Mouse (Mus musculus): ENCODE measurements around the gene Misp. TPM values are rescaled to one million over a fixed set of nuclear protein-coding genes. Genes with fewer than 3 reads are reported as not detected.
A peak's percentile ranks its signal among the peaks of the same experiment; 100 is the strongest.

Misp gene
- polyA plus RNA-seq, 1 experiment from 2014 or later = 0.39 TPM

DNA sequence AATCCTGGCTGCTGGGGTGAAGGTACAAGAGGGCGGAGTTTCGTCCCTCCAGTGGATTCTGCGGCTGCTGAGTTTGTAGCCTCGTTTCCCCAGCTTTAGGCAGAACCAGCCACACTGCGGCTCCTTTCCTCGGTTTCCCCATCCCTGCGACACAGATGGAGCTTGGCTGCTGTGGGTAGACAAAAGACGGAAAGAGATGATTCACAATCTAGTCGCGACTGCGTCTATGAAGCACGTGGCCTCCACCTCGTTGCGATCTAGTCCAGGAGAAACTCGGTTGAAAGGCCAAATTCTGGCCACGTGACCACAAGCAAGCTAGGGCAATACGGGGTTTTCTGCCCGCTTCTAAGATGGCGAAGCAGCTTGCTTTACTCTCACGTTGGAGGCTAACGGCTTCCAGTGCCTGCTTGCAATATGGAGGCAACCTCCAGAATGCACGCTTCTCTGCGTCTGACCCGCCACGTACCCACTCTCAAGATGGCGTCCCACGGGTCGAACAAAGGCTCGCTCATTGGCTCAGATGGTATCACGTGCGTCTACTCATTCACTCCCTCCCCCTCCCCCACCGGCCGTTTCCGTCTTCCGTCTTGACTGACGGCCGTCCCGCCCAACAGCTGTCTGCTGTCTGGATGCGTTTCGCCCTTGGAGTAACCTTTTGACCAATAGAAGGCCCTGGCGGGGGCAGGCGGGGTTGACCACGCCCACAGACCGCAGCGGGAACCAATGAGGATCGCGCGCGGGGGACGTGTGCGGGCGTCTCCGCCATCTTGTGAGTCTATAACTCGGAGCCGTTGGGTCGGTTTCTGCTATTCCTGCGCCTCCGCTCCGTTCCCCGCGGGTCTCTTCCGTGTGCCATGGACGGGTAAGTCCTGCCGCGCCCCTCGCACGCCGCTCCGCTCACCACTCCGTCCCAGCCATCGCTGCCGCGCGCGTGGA is 33.3 kb downstream of the Misp start, which contains the start of gene Ptbp1:
TSS of gene Ptbp1 (plus strand) at position 568 of the 936 bp plus-strand sequence.
- peaks cover 31% of the 10 kb centered on the region for H3K4me1 ChIP-seq (ENCODE audit: control insufficient read depth, insufficient read depth, low read length)
- no peaks in the 10 kb centered on the region for H3K9me3 ChIP-seq (replicated peaks; ENCODE audit: control insufficient read depth, low read length)
- H3K27me3 ChIP-seq (ENCODE audit: control insufficient read depth, insufficient read depth, low read length) = no peaks in the 10 kb centered on the region
- no peaks in the 10 kb centered on the region; the same call in 1 of the 2 replicates for H3K36me3 ChIP-seq (replicated peaks; ENCODE audit: control insufficient read depth, insufficient read depth, low read depth, low read length)
- WGBS = under 1% methylated on average over 75 of the region's 75 CpGs
- peak within 1 kb of the TSS; percentile 100 for H3K4me3 ChIP-seq (ENCODE audit: low read depth, low read length)
- peak within 1 kb of the TSS; percentile 99 for H3K4me2 ChIP-seq (ENCODE audit: low read depth, low read length)
- peak within 1 kb of the TSS; percentile 100 for H3K27ac ChIP-seq (replicated peaks; ENCODE audit: low read depth, low read length)
- peak; percentile 92 for ATAC-seq (replicated peaks; ENCODE audit: insufficient number of reproducible peaks, low FRiP score, low TSS enrichment, low read depth)
- peak within 1 kb of the TSS; percentile 99 for H3K9ac ChIP-seq (replicated peaks; ENCODE audit: low read length)
- DNase-seq (ENCODE audit: low spot score) = peak; percentile 100

DNA sequence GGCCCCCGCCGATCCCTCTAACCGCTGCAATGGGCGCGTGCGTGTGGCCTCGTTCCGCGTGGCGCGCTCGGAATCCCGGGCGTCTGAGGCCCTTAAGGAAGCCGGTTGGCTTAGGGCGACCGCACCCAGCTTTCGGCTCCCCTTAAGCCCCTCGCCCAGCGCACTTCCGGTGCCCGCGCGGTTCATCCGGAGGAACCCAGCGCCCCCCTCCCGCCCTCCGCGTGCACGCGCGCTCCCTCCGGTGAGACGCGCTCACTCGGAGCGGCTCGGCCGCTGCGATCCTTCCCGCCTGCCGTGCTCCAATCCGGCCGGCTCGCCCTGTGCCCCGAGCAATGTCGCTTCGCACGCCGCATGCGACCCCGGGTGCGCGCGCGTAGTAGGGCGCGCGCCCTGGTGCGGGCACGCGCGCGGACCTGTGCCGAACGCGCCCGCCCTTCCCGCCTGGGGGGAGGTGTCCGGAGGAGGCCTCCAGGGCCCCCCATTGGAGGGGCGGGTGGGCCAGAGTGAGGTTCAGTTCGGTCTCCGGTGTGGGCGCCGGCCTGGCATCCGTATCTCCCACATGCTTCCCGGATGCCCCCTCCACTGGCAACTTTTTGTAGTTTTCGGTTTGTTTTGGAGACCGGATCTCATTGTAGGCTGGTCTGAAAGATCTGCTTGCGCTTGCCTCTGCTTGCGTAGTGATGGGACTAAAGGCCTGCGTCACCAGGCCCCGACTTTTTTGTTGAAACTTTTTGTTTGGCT is 34.2 kb downstream of the Misp start:
- Histone ChIP-seq H3K4me1 (ENCODE audit: control insufficient read depth, insufficient read depth, low read length) (peaks cover 31% of the 10 kb centered on the region), H3K9ac (replicated peaks; ENCODE audit: low read length) (peak overlapping the region; percentile 99), H3K27me3 (ENCODE audit: control insufficient read depth, insufficient read depth, low read length) (no peaks in the 10 kb centered on the region), H3K27ac (replicated peaks; ENCODE audit: low read depth, low read length) (peak overlapping the region; percentile 100), H3K9me3 (replicated peaks; ENCODE audit: control insufficient read depth, low read length) (no peaks in the 10 kb centered on the region), H3K4me3 (ENCODE audit: low read depth, low read length) (peak overlapping the region; percentile 100), H3K4me2 (ENCODE audit: low read depth, low read length) (peak overlapping the region; percentile 99), H3K36me3 (replicated peaks; ENCODE audit: control insufficient read depth, insufficient read depth, low read depth, low read length) (peaks cover 3% of the 10 kb centered on the region)
- under 1% methylated on average over 77 of the region's 83 CpGs for WGBS
- peak; percentile 17 for ATAC-seq (replicated peaks; ENCODE audit: insufficient number of reproducible peaks, low FRiP score, low TSS enrichment, low read depth)
- peak; percentile 84 for DNase-seq (ENCODE audit: low spot score)

- no peaks in the 10 kb centered on the region for H3K9me3 ChIP-seq (replicated peaks; ENCODE audit: control insufficient read depth, low read length)
- no peak overlapping the region for H3K27ac ChIP-seq (replicated peaks; ENCODE audit: low read depth, low read length)
- H3K36me3 ChIP-seq (replicated peaks; ENCODE audit: control insufficient read depth, insufficient read depth, low read depth, low read length) = peaks cover 10% of the 10 kb centered on the region
- DNase-seq (ENCODE audit: low spot score) (no peak), ATAC-seq (replicated peaks; ENCODE audit: insufficient number of reproducible peaks, low FRiP score, low TSS enrichment, low read depth) (no peak)
- peak overlapping the region; percentile 99 for H3K4me2 ChIP-seq (ENCODE audit: low read depth, low read length)
- peak overlapping the region; percentile 100 for H3K4me3 ChIP-seq (ENCODE audit: low read depth, low read length)
- 5% methylated on average over 10 of the region's 10 CpGs for WGBS
- peak overlapping the region; percentile 99 for H3K9ac ChIP-seq (replicated peaks; ENCODE audit: low read length)
- H3K27me3 ChIP-seq (ENCODE audit: control insufficient read depth, insufficient read depth, low read length) = no peaks in the 10 kb centered on the region
- peaks cover 31% of the 10 kb centered on the region for H3K4me1 ChIP-seq (ENCODE audit: control insufficient read depth, insufficient read depth, low read length)
Observed at GRCm38 (mm10) chr10:79855558-79856184, 34.9 kb downstream of the Misp start.

- Histone ChIP-seq H3K4me1 (ENCODE audit: control insufficient read depth, insufficient read depth, low read length) (peaks cover 31% of the 10 kb centered on the region), H3K4me2 (ENCODE audit: low read depth, low read length) (peak overlapping the region; percentile 99), H3K27me3 (ENCODE audit: control insufficient read depth, insufficient read depth, low read length) (no peaks in the 10 kb centered on the region), H3K4me3 (ENCODE audit: low read depth, low read length) (peak overlapping the region; percentile 100), H3K36me3 (replicated peaks; ENCODE audit: control insufficient read depth, insufficient read depth, low read depth, low read length) (peaks cover 13% of the 10 kb centered on the region), H3K9me3 (replicated peaks; ENCODE audit: control insufficient read depth, low read length) (no peaks in the 10 kb centered on the region), H3K9ac (replicated peaks; ENCODE audit: low read length) (peak overlapping the region; percentile 99), H3K27ac (replicated peaks; ENCODE audit: low read depth, low read length) (no peak overlapping the region)
- 50% methylated on average over 6 of the region's 6 CpGs for WGBS
- no peak for DNase-seq (ENCODE audit: low spot score)
- no peak for ATAC-seq (replicated peaks; ENCODE audit: insufficient number of reproducible peaks, low FRiP score, low TSS enrichment, low read depth)
Observed at GRCm38 (mm10) chr10:79856280-79856679, 35.5 kb downstream of the Misp start.

DNA sequence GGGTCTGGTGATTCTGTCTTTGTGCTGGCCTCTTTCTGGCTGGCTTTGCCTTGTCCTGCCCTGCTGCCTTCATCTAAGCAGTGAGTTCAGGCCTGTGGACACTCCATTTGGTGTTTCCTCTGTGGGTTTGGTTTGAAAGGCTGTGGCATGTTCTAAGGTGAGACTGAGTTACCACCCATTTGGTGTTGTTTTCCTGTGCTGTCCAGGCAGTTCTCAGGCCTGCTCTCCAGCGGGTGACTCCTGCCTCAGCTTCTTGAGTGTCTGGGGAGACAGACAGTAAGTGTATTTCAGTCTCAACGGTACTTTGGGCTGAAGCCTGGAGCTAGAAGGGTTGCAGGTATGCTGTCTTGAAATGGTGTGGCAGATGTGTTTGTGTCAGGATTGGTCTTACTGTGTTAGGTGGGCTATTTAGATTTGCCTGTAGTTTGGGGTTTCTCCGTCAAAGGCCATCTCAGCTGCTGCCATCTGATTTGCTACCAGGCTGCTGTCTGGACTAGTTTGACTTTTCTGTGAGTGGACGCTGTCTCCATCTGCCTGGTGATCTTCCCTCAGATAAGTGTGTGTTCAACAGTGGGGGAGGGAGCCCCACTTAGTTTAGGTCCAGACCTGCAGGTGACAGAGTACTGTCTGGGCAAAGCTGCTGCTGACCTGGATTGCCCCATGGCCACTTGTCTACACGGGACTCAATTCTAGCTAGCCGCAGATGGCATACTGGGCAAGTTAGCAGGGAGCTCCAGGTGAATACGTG is 36.1 kb downstream of the Misp start:
- peak overlapping the region; percentile 99 for H3K4me2 ChIP-seq (ENCODE audit: low read depth, low read length)
- no peaks in the 10 kb centered on the region for H3K9me3 ChIP-seq (replicated peaks; ENCODE audit: control insufficient read depth, low read length)
- H3K4me1 ChIP-seq (ENCODE audit: control insufficient read depth, insufficient read depth, low read length) = peaks cover 28% of the 10 kb centered on the region
- peak overlapping the region; percentile 99 for H3K9ac ChIP-seq (replicated peaks; ENCODE audit: low read length)
- peak overlapping the region; percentile 100 for H3K4me3 ChIP-seq (ENCODE audit: low read depth, low read length)
- H3K27ac ChIP-seq (replicated peaks; ENCODE audit: low read depth, low read length) = no peak overlapping the region
- 65% methylated on average over 7 of the region's 7 CpGs for WGBS
- ATAC-seq (replicated peaks; ENCODE audit: insufficient number of reproducible peaks, low FRiP score, low TSS enrichment, low read depth) (no peak), DNase-seq (ENCODE audit: low spot score) (no peak)
- peaks cover 19% of the 10 kb centered on the region for H3K36me3 ChIP-seq (replicated peaks; ENCODE audit: control insufficient read depth, insufficient read depth, low read depth, low read length)
- H3K27me3 ChIP-seq (ENCODE audit: control insufficient read depth, insufficient read depth, low read length) = no peaks in the 10 kb centered on the region

DNA sequence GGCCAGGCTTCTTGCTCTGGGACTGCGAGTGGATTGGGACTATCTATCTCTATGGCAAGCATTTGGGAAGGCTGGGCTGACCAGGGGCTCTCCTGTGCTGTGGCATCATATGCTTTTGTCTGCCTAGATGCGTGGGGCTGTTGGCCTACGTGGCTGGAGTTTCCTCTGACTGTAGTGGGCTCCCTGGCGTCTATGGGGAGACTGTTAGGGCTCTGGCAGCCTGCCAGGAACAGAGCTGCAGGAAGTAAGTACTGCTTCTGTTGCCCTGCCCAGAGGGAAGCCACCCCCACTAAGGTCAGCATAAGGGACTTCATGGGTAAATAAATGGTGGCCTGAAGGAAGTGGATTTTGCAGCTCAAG is 36.6 kb downstream of the Misp start:
- Histone ChIP-seq H3K9ac (replicated peaks; ENCODE audit: low read length) (peak overlapping the region; percentile 99; the same call in 1 of the 2 replicates), H3K9me3 (replicated peaks; ENCODE audit: control insufficient read depth, low read length) (no peaks in the 10 kb centered on the region), H3K4me1 (ENCODE audit: control insufficient read depth, insufficient read depth, low read length) (peaks cover 23% of the 10 kb centered on the region), H3K4me2 (ENCODE audit: low read depth, low read length) (peak overlapping the region; percentile 99), H3K27me3 (ENCODE audit: control insufficient read depth, insufficient read depth, low read length) (no peaks in the 10 kb centered on the region), H3K27ac (replicated peaks; ENCODE audit: low read depth, low read length) (no peak overlapping the region), H3K36me3 (replicated peaks; ENCODE audit: control insufficient read depth, insufficient read depth, low read depth, low read length) (peaks cover 24% of the 10 kb centered on the region), H3K4me3 (ENCODE audit: low read depth, low read length) (peak overlapping the region; percentile 100)
- DNase-seq (ENCODE audit: low spot score) = no peak
- 41% methylated on average over 4 of the region's 4 CpGs for WGBS
- ATAC-seq (replicated peaks; ENCODE audit: insufficient number of reproducible peaks, low FRiP score, low TSS enrichment, low read depth) = no peak

- no peaks in the 10 kb centered on the region for H3K27me3 ChIP-seq (ENCODE audit: control insufficient read depth, insufficient read depth, low read length)
- peak overlapping the region; percentile 100; the same call in 1 of the 2 replicates for H3K4me3 ChIP-seq (ENCODE audit: low read depth, low read length)
- ATAC-seq (replicated peaks; ENCODE audit: insufficient number of reproducible peaks, low FRiP score, low TSS enrichment, low read depth) = no peak
- H3K4me1 ChIP-seq (ENCODE audit: control insufficient read depth, insufficient read depth, low read length) = peaks cover 18% of the 10 kb centered on the region
- no peak overlapping the region for H3K27ac ChIP-seq (replicated peaks; ENCODE audit: low read depth, low read length)
- WGBS = 80% methylated on average over 2 of the region's 2 CpGs
- peak overlapping the region; percentile 99 for H3K4me2 ChIP-seq (ENCODE audit: low read depth, low read length)
- peaks cover 28% of the 10 kb centered on the region for H3K36me3 ChIP-seq (replicated peaks; ENCODE audit: control insufficient read depth, insufficient read depth, low read depth, low read length)
- no peak for DNase-seq (ENCODE audit: low spot score)
- no peak overlapping the region; the same call in 1 of the 2 replicates for H3K9ac ChIP-seq (replicated peaks; ENCODE audit: low read length)
- no peaks in the 10 kb centered on the region for H3K9me3 ChIP-seq (replicated peaks; ENCODE audit: control insufficient read depth, low read length)
Observed at GRCm38 (mm10) chr10:79857894-79858293, 37.1 kb downstream of the Misp start.

Measured in embryonic facial prominence, embryonic 11.5 days (tissue).